Mouse (Mus musculus): Measurements from ENCODE around the gene Nars2. TPM values are rescaled to one million over a fixed set of nuclear protein-coding genes. Genes with fewer than 3 reads are reported as not detected.

The Nars2 gene
- total RNA-seq, 2 experiments from 2014 or later, result 17.1 to 17.3 TPM

DNA sequence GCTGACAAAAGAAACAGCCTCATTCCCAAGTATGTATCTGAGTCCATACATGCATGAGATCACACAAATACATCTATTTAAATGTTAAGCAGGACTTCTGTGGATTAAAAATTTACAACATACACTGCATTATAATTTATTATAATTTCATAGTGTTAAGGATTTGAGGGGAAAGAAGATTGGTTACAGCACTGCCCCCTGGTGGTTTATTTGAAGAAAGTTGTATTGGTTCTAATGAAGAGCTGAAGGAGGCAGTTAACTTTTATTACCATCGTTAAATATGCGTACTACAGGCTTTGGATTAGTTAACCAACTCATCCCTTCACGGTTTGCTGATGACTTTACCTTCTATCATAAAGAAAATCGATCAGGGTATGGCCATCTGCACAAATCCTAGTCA, 134.0 kb downstream of the Nars2 start:
- DNase-seq (ENCODE audit: extremely low spot score in 1 of 2, low spot score in 2 of 2), result peak in 1 of 2 experiments; percentile 18
- intact Hi-C loops (cut with DNase I), result loop anchor here (10.0 kb wide), 1 partner anchor 90 kb away; no protein-coding TSS in a partner anchor

- no peak for DNase-seq (ENCODE audit: extremely low spot score in 1 of 2, low spot score in 2 of 2)
- intact Hi-C loops (cut with DNase I), result no loop called here
These were observed 142.9 kb downstream of the Nars2 start for GRCm38 (mm10) chr7:97094241-97094640.

- intact Hi-C loops (cut with DNase I), result no loop called here
- DNase-seq (ENCODE audit: extremely low spot score in 1 of 2, low spot score in 2 of 2), result no peak
These were observed 156.8 kb downstream of the Nars2 start for GRCm38 (mm10) chr7:97108119-97108518.

Other genes with a start within 250 kb of the Nars2 start
- gene Gab2, start 130.1 kb downstream of the Nars2 start, total RNA-seq (2021), result 10 to 100 TPM; 21.0 to 23.7 TPM

Measured in left cerebral cortex, postnatal 10 days (tissue).